Mouse (Mus musculus): Measurements from ENCODE around the gene Gm572. TPM values are rescaled to one million over a fixed set of nuclear protein-coding genes. Genes with fewer than 3 reads are reported as not detected.

The Gm572 gene
- polyA plus RNA-seq, 1 experiment, result 0.17 TPM

DNA sequence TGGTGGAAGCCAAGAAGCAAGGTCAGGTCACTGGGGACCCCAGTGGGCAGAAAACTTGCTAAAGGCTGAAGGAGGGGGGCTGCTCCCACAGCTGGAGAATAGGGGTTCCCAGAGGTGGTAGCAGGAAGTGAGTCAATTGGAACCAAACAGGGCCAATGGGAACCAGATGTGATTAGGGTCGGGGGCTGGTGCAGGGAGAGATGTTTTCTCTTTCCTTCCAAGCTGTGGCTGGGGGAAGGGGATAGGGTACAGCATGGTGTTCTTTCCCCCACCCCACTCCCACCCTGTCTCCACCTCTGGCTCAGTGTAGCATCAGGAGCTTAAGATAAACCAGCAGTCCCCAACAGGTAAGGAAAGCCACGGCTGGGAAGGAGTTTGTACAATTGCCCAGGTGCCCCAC, 45.0 kb downstream of the Gm572 start:
- no peaks in the 10 kb centered on the region for H3K4me1 ChIP-seq (ENCODE audit: control insufficient read depth, insufficient read depth, low read length)
- no peak for DNase-seq

DNA sequence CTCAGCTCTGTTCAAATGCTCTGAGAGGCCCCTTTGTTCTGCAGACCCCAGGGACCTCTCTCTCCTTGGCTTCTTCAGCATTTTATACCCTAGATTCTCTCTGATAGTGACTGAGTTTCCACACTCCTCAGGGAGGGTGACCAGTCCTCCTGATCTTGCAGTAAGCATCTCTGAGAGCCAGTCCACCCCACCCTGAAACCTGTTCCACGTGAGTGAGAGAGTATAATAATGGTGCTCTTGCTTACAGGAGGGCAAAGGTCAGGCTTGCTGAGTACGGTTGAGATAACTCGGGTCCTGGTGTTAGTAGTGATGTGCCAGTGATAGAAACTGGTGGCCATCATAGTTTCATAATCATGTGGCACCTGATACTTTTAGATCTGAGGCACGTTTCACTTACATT, 48.1 kb downstream of the Gm572 start:
- Histone ChIP-seq H3K27me3 (replicated peaks; ENCODE audit: control insufficient read depth, insufficient read depth, low read length) (no peaks in the 10 kb centered on the region), H3K4me3 (ENCODE audit: insufficient read depth, low read depth, low read length) (no peak overlapping the region), H3K36me3 (ENCODE audit: control insufficient read depth, insufficient read depth, low read length) (no peaks in the 10 kb centered on the region), H3K4me1 (ENCODE audit: control insufficient read depth, insufficient read depth, low read length) (no peaks in the 10 kb centered on the region), H3K27ac (ENCODE audit: insufficient read depth, low read depth, low read length) (no peak overlapping the region)
- 70% methylated on average over 4 of the region's 4 CpGs for WGBS
- DNase-seq, result no peak
- TF ChIP-seq POLR2A (IDR thresholded peaks at IDR 0.05; ENCODE audit: low read depth, low read length) (no peak), CTCF (conservative IDR thresholded peaks at IDR 0.05; ENCODE audit: insufficient read depth, insufficient read length, low read depth, low read length) (no peak)

More for the DNA sequence above, 45.0 kb downstream of the Gm572 start:
- no peak overlapping the region for H3K27ac ChIP-seq (ENCODE audit: insufficient read depth, low read depth, low read length)
- H3K27me3 ChIP-seq (replicated peaks; ENCODE audit: control insufficient read depth, insufficient read depth, low read length), result no peaks in the 10 kb centered on the region
- 55% methylated on average over 2 of the region's 2 CpGs for WGBS
- no peak for TF ChIP-seq POLR2A (IDR thresholded peaks at IDR 0.05; ENCODE audit: low read depth, low read length)
- no peak for TF ChIP-seq CTCF (conservative IDR thresholded peaks at IDR 0.05; ENCODE audit: insufficient read depth, insufficient read length, low read depth, low read length)
- no peaks in the 10 kb centered on the region for H3K36me3 ChIP-seq (ENCODE audit: control insufficient read depth, insufficient read depth, low read length)
- no peak overlapping the region for H3K4me3 ChIP-seq (ENCODE audit: insufficient read depth, low read depth, low read length)

DNA sequence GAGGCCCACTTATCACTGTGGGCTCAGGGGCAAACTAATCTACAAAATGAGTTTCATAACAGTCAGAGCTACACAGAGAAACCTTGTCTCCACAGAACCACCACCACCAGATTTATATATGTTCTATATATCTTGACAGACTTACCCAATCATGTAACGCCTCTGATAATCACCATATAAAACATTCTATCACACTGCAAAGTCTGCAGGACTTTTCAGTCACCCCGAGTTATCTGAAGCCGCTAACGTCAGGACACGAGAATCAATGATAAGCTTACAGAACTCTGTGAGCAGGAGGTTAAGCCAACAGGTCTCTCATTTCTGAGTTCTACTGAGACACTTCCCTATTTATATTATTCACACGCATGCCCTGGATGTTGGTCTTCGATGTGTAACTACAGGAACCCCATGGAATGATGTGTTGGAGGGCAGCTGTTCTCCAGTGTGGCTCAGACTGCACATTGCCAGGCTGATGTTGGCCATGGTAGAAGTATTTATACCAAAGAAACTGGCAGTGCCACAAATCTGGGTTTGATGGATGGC, 50.4 kb downstream of the Gm572 start:
- TF ChIP-seq POLR2A (IDR thresholded peaks at IDR 0.05; ENCODE audit: low read depth, low read length) (no peak), CTCF (conservative IDR thresholded peaks at IDR 0.05; ENCODE audit: insufficient read depth, insufficient read length, low read depth, low read length) (no peak)
- no peak overlapping the region for H3K27ac ChIP-seq (ENCODE audit: insufficient read depth, low read depth, low read length)
- no peaks in the 10 kb centered on the region for H3K36me3 ChIP-seq (ENCODE audit: control insufficient read depth, insufficient read depth, low read length)
- 90% methylated on average over 7 of the region's 7 CpGs for WGBS
- no peak for DNase-seq
- H3K27me3 ChIP-seq (replicated peaks; ENCODE audit: control insufficient read depth, insufficient read depth, low read length), result no peaks in the 10 kb centered on the region
- no peak overlapping the region for H3K4me3 ChIP-seq (ENCODE audit: insufficient read depth, low read depth, low read length)
- no peaks in the 10 kb centered on the region for H3K4me1 ChIP-seq (ENCODE audit: control insufficient read depth, insufficient read depth, low read length)

DNA sequence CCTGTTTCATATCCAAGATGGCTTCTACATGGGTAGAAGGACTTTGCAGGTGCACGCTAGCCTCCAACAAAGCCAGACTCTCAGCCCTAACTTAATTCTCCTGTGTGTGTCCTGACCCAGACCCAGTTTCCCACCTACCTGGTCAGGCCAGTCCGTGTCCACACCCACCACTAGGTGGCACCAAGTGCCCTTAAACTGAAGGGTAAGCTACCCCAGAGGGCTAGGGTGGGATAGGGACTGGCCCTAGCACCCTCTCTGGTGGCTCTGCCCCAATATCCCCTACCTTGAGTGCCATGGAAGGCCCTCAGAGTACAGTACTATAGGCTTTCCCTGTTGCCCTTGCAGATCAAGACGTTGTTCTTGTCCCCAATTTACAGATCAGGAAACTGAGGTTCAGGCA, 61.6 kb downstream of the Gm572 start:
- 54% methylated on average over 3 of the region's 3 CpGs for WGBS
- peak; percentile 47 for DNase-seq
- Histone ChIP-seq H3K4me1 (ENCODE audit: control insufficient read depth, insufficient read depth, low read length) (no peaks in the 10 kb centered on the region), H3K27ac (ENCODE audit: insufficient read depth, low read depth, low read length) (no peak overlapping the region), H3K27me3 (replicated peaks; ENCODE audit: control insufficient read depth, insufficient read depth, low read length) (no peaks in the 10 kb centered on the region), H3K4me3 (ENCODE audit: insufficient read depth, low read depth, low read length) (no peak overlapping the region), H3K36me3 (ENCODE audit: control insufficient read depth, insufficient read depth, low read length) (no peaks in the 10 kb centered on the region)
- TF ChIP-seq POLR2A (IDR thresholded peaks at IDR 0.05; ENCODE audit: low read depth, low read length) (no peak), CTCF (conservative IDR thresholded peaks at IDR 0.05; ENCODE audit: insufficient read depth, insufficient read length, low read depth, low read length) (peak; percentile 81)

DNA sequence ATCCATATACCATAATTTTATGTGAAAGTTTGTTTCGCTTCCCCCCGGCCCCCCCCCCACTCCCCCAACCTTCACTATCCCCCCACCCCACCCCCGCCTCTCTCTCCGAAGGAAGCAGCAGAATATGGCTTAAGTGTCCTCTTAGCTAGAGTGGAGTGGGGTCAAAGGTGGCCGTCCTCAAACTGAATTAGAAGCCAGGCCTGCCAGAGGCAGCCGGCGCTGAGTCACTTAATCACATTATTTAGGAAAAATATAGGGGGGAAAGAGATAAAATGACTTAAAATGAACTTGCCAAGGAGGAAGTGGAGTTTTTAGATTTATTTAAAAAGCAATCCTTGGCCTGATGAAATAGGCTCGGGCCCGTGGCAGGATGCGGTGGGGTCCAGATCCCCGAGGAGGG, 65.7 kb downstream of the Gm572 start:
- no peak overlapping the region for H3K27ac ChIP-seq (ENCODE audit: insufficient read depth, low read depth, low read length)
- H3K27me3 ChIP-seq (replicated peaks; ENCODE audit: control insufficient read depth, insufficient read depth, low read length), result no peaks in the 10 kb centered on the region
- 65% methylated on average over 11 of the region's 11 CpGs for WGBS
- TF ChIP-seq CTCF (conservative IDR thresholded peaks at IDR 0.05; ENCODE audit: insufficient read depth, insufficient read length, low read depth, low read length) (no peak), POLR2A (IDR thresholded peaks at IDR 0.05; ENCODE audit: low read depth, low read length) (no peak)
- no peaks in the 10 kb centered on the region for H3K4me1 ChIP-seq (ENCODE audit: control insufficient read depth, insufficient read depth, low read length)
- DNase-seq, result no peak
- no peak overlapping the region for H3K4me3 ChIP-seq (ENCODE audit: insufficient read depth, low read depth, low read length)
- no peaks in the 10 kb centered on the region for H3K36me3 ChIP-seq (ENCODE audit: control insufficient read depth, insufficient read depth, low read length)

DNA sequence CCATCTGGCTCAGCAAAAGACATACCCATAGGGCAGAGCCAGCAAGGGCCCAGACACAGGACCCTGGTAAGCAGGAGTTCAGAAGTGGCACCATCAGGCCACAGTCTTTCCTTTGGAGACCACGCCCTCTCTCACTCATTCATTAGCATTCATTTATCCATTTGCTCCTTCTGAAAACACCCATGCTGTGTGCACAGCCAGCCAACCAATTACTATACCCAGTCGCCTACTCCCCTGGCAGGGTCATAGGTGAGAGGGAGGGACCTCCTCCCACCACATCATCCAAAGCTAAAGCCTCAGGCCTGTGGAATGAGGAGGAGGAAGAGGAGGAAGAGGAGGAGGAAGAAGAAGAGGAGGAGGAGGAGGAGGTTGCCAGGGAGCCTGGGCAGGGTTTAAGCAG, 67.3 kb downstream of the Gm572 start:
- Histone ChIP-seq H3K4me3 (ENCODE audit: insufficient read depth, low read depth, low read length) (no peak overlapping the region), H3K36me3 (ENCODE audit: control insufficient read depth, insufficient read depth, low read length) (no peaks in the 10 kb centered on the region), H3K27ac (ENCODE audit: insufficient read depth, low read depth, low read length) (no peak overlapping the region), H3K4me1 (ENCODE audit: control insufficient read depth, insufficient read depth, low read length) (no peaks in the 10 kb centered on the region), H3K27me3 (replicated peaks; ENCODE audit: control insufficient read depth, insufficient read depth, low read length) (no peaks in the 10 kb centered on the region)
- no peak for DNase-seq
- TF ChIP-seq CTCF (conservative IDR thresholded peaks at IDR 0.05; ENCODE audit: insufficient read depth, insufficient read length, low read depth, low read length), result no peak
- no peak for TF ChIP-seq POLR2A (IDR thresholded peaks at IDR 0.05; ENCODE audit: low read depth, low read length)
- WGBS, result 80% methylated on average over 2 of the region's 2 CpGs

DNA sequence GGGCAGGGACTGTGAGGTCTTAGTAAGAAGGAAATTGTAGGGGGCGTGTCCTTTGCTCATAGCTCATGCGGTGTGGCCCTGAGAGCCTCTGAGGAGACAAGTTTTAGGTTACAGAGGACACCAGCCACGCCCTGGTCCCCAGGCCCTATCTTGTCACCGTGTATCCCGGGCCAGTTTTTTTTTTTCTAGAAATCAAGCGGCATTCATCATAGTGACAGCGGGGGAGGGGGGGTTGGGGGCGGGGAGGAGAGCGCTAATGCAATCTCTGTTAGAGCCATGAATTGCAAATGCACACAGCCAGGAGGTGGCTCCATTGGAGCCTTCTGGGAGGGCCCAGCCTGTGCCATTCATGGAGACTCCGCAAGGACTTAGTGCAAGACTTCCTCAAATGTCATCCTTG, 68.2 kb downstream of the Gm572 start:
- H3K27me3 ChIP-seq (replicated peaks; ENCODE audit: control insufficient read depth, insufficient read depth, low read length), result no peaks in the 10 kb centered on the region
- no peaks in the 10 kb centered on the region for H3K4me1 ChIP-seq (ENCODE audit: control insufficient read depth, insufficient read depth, low read length)
- 40% methylated on average over 10 of the region's 10 CpGs for WGBS
- H3K36me3 ChIP-seq (ENCODE audit: control insufficient read depth, insufficient read depth, low read length), result no peaks in the 10 kb centered on the region
- DNase-seq, result no peak
- no peak overlapping the region for H3K27ac ChIP-seq (ENCODE audit: insufficient read depth, low read depth, low read length)
- H3K4me3 ChIP-seq (ENCODE audit: insufficient read depth, low read depth, low read length), result no peak overlapping the region
- TF ChIP-seq POLR2A (IDR thresholded peaks at IDR 0.05; ENCODE audit: low read depth, low read length), result no peak
- no peak for TF ChIP-seq CTCF (conservative IDR thresholded peaks at IDR 0.05; ENCODE audit: insufficient read depth, insufficient read length, low read depth, low read length)
